Mouse (Mus musculus): ENCODE measurements around the gene Pds5b. TPM values are rescaled to one million over a fixed set of nuclear protein-coding genes. Genes with fewer than 3 reads are reported as not detected.
"Not testable (repeated sequence)": the region's sequence is repeated elsewhere in the genome, so short reads cannot be mapped to it uniquely, and the experiment has no call there.

The Pds5b gene
- total and polyA plus RNA-seq, 3 experiments, result 3.7 to 16.1 (median 15.6) TPM

- Histone ChIP-seq H3K9ac (ENCODE audit: low read depth, low read length) (no peak overlapping the region), H3K4me3 (no peak overlapping the region), H3K27ac (no peak overlapping the region), H3K79me2 (replicated peaks; ENCODE audit: control insufficient read depth, insufficient read depth, low read length) (no peaks in the 10 kb centered on the region), H3K27me3 (ENCODE audit: control insufficient read depth, insufficient read depth, low read length) (no peaks in the 10 kb centered on the region), H3K4me1 (ENCODE audit: control insufficient read depth, insufficient read depth, low read length) (no peaks in the 10 kb centered on the region), H3K36me3 (ENCODE audit: control insufficient read depth, insufficient read depth, low read length) (peaks cover 11% of the 10 kb centered on the region)
- WGBS, result 86% methylated on average over 4 of the region's 4 CpGs
- DNase-seq, result no peak
- intact Hi-C loops (cut with DNase I), result no loop called here
- TF ChIP-seq EP300 (IDR thresholded peaks at IDR 0.05; ENCODE audit: insufficient read depth, low read depth, low read length) (no peak), CTCF (IDR thresholded peaks at IDR 0.05) (no peak), POLR2A (IDR thresholded peaks at IDR 0.05; ENCODE audit: insufficient read depth, low read depth, low read length) (no peak)
Observed at GRCm38 (mm10) chr5:150644926-150645325, 28.6 kb upstream of the Pds5b start.

- H3K4me3 ChIP-seq, result no peak overlapping the region
- 72% methylated on average over 2 of the region's 2 CpGs for WGBS
- no peak for TF ChIP-seq POLR2A (IDR thresholded peaks at IDR 0.05; ENCODE audit: insufficient read depth, low read depth, low read length)
- no peak for TF ChIP-seq EP300 (IDR thresholded peaks at IDR 0.05; ENCODE audit: insufficient read depth, low read depth, low read length)
- no peak for TF ChIP-seq CTCF (IDR thresholded peaks at IDR 0.05)
- no peak overlapping the region for H3K27ac ChIP-seq
- no peak for DNase-seq
- H3K36me3 ChIP-seq (ENCODE audit: control insufficient read depth, insufficient read depth, low read length), result peaks cover 23% of the 10 kb centered on the region
- H3K4me1 ChIP-seq (ENCODE audit: control insufficient read depth, insufficient read depth, low read length), result peaks cover 4% of the 10 kb centered on the region
- 0 out of 2 replicates have a peak, but pooled peaks cover 1% of the 10 kb centered on the region for H3K79me2 ChIP-seq (replicated peaks; ENCODE audit: control insufficient read depth, insufficient read depth, low read length)
- no peaks in the 10 kb centered on the region for H3K27me3 ChIP-seq (ENCODE audit: control insufficient read depth, insufficient read depth, low read length)
- intact Hi-C loops (cut with DNase I), result no loop called here
- no peak overlapping the region for H3K9ac ChIP-seq (ENCODE audit: low read depth, low read length)
Observed at GRCm38 (mm10) chr5:150652578-150652977, 21.0 kb upstream of the Pds5b start.

- Histone ChIP-seq H3K4me3 (no peak overlapping the region), H3K79me2 (replicated peaks; ENCODE audit: control insufficient read depth, insufficient read depth, low read length) (peaks cover 1% of the 10 kb centered on the region), H3K4me1 (ENCODE audit: control insufficient read depth, insufficient read depth, low read length) (peaks cover 5% of the 10 kb centered on the region), H3K36me3 (ENCODE audit: control insufficient read depth, insufficient read depth, low read length) (peaks cover 36% of the 10 kb centered on the region), H3K9ac (ENCODE audit: low read depth, low read length) (no peak overlapping the region), H3K27ac (no peak overlapping the region), H3K27me3 (ENCODE audit: control insufficient read depth, insufficient read depth, low read length) (no peaks in the 10 kb centered on the region)
- DNase-seq, result no peak
- no peak for TF ChIP-seq CTCF (IDR thresholded peaks at IDR 0.05)
- intact Hi-C loops (cut with DNase I), result no loop called here
Observed at GRCm38 (mm10) chr5:150654548-150654947, 19.0 kb upstream of the Pds5b start.

- peaks cover 51% of the 10 kb centered on the region for H3K36me3 ChIP-seq (ENCODE audit: control insufficient read depth, insufficient read depth, low read length)
- intact Hi-C loops (cut with DNase I); H3K4me1 ChIP-seq (ENCODE audit: control insufficient read depth, insufficient read depth, low read length); H3K27ac ChIP-seq; H3K27me3 ChIP-seq (ENCODE audit: control insufficient read depth, insufficient read depth, low read length); DNase-seq; H3K9ac ChIP-seq (ENCODE audit: low read depth, low read length); H3K79me2 ChIP-seq (replicated peaks; ENCODE audit: control insufficient read depth, insufficient read depth, low read length); H3K4me3 ChIP-seq: not testable (repeated sequence)
- 71% methylated on average over 6 of the region's 6 CpGs for WGBS
Observed at GRCm38 (mm10) chr5:150659425-150659824, 14.1 kb upstream of the Pds5b start.

GRCm38 (mm10) chr5:150660296-150660695 is 13.2 kb upstream of the Pds5b start:
- H3K4me3 ChIP-seq; DNase-seq; H3K4me1 ChIP-seq (ENCODE audit: control insufficient read depth, insufficient read depth, low read length); H3K9ac ChIP-seq (ENCODE audit: low read depth, low read length); H3K27ac ChIP-seq; H3K27me3 ChIP-seq (ENCODE audit: control insufficient read depth, insufficient read depth, low read length); H3K79me2 ChIP-seq (replicated peaks; ENCODE audit: control insufficient read depth, insufficient read depth, low read length): not testable (repeated sequence)
- H3K36me3 ChIP-seq (ENCODE audit: control insufficient read depth, insufficient read depth, low read length), result peaks cover 48% of the 10 kb centered on the region
- intact Hi-C loops (cut with DNase I), result loop anchor here (10.0 kb wide), 1 partner anchor 205 kb away; no protein-coding TSS in a partner anchor
- WGBS, result 86% methylated on average over 3 of the region's 3 CpGs

- H3K4me1 ChIP-seq (ENCODE audit: control insufficient read depth, insufficient read depth, low read length); H3K79me2 ChIP-seq (replicated peaks; ENCODE audit: control insufficient read depth, insufficient read depth, low read length); H3K27me3 ChIP-seq (ENCODE audit: control insufficient read depth, insufficient read depth, low read length); DNase-seq; H3K9ac ChIP-seq (ENCODE audit: low read depth, low read length): not testable (repeated sequence)
- 29% methylated on average over 7 of the region's 7 CpGs for whole genome bisulfite sequencing
- Histone ChIP-seq H3K4me3 (peak overlapping the region; percentile 100; the same call in 1 of the 2 replicates), H3K36me3 (ENCODE audit: control insufficient read depth, insufficient read depth, low read length) (peaks cover 24% of the 10 kb centered on the region), H3K27ac (peak overlapping the region; percentile 88)
- intact Hi-C loops (cut with DNase I), result loop anchor here (2.0 to 10.0 kb wide), 2 partner anchors 141 to 209 kb away; partner anchors contain the start of gene Brca2
Observed at GRCm38 (mm10) chr5:150663926-150664325, 9.6 kb upstream of the Pds5b start.

- TF ChIP-seq POLR2A (IDR thresholded peaks at IDR 0.05; ENCODE audit: insufficient read depth, low read depth, low read length) (no peak), EP300 (IDR thresholded peaks at IDR 0.05; ENCODE audit: insufficient read depth, low read depth, low read length) (no peak), CTCF (IDR thresholded peaks at IDR 0.05) (no peak)
- H3K9ac ChIP-seq (ENCODE audit: low read depth, low read length), result peak overlapping the region; percentile 88
- peaks cover 2% of the 10 kb centered on the region for H3K79me2 ChIP-seq (replicated peaks; ENCODE audit: control insufficient read depth, insufficient read depth, low read length)
- intact Hi-C loops (cut with DNase I), result loop anchor here (1.0 to 10.0 kb wide), 3 partner anchors 9 to 210 kb away; partner anchors contain the start of genes Brca2 and Pds5b
- peak overlapping the region; percentile 100 for H3K4me3 ChIP-seq
- H3K36me3 ChIP-seq (ENCODE audit: control insufficient read depth, insufficient read depth, low read length), result peaks cover 21% of the 10 kb centered on the region
- no peak for DNase-seq
- WGBS, result under 1% methylated on average over 10 of the region's 10 CpGs
- peak overlapping the region; percentile 88 for H3K27ac ChIP-seq
- H3K4me1 ChIP-seq (ENCODE audit: control insufficient read depth, insufficient read depth, low read length), result peaks cover 4% of the 10 kb centered on the region
- no peaks in the 10 kb centered on the region for H3K27me3 ChIP-seq (ENCODE audit: control insufficient read depth, insufficient read depth, low read length)
Observed at GRCm38 (mm10) chr5:150664794-150665131, 8.8 kb upstream of the Pds5b start.
